Mouse (Mus musculus): ENCODE results near the gene Fignl1.
A peak's percentile ranks its signal among the peaks of the same experiment; 100 is the strongest.

The Fignl1 gene

GRCm38 (mm10) chr11:11832755-11833084 lies 24.0 kb upstream of the Fignl1 start:
- DNase-seq (ENCODE audit: low read depth) = no peak

- no peak for DNase-seq (ENCODE audit: low read depth)
Observed at GRCm38 (mm10) chr11:11831940-11832754, 23.4 kb upstream of the Fignl1 start.

- no peak for DNase-seq (ENCODE audit: low read depth)
Observed at GRCm38 (mm10) chr11:11831526-11831925, 22.8 kb upstream of the Fignl1 start.

GRCm38 (mm10) chr11:11830884-11831495 lies 22.2 kb upstream of the Fignl1 start:
- DNase-seq (ENCODE audit: low read depth) = no peak

GRCm38 (mm10) chr11:11829161-11830000 lies 20.6 kb upstream of the Fignl1 start:
- DNase-seq (ENCODE audit: low read depth) = no peak

- no peak for DNase-seq (ENCODE audit: low read depth)
Observed at GRCm38 (mm10) chr11:11828761-11829160, 20.0 kb upstream of the Fignl1 start.

- DNase-seq (ENCODE audit: low read depth) = no peak
Observed at GRCm38 (mm10) chr11:11828251-11828650, 19.5 kb upstream of the Fignl1 start.

GRCm38 (mm10) chr11:11826475-11826874 lies 17.7 kb upstream of the Fignl1 start:
- DNase-seq (ENCODE audit: low read depth) = peak; percentile 39

GRCm38 (mm10) chr11:11825670-11826069 lies 16.9 kb upstream of the Fignl1 start:
- peak; percentile 85 for DNase-seq (ENCODE audit: low read depth)

GRCm38 (mm10) chr11:11824970-11825635 lies 16.3 kb upstream of the Fignl1 start:
- DNase-seq (ENCODE audit: low read depth) = no peak

- DNase-seq (ENCODE audit: low read depth) = no peak
Observed at GRCm38 (mm10) chr11:11823980-11824911, 15.5 kb upstream of the Fignl1 start.

GRCm38 (mm10) chr11:11822181-11823095 lies 13.7 kb upstream of the Fignl1 start:
- DNase-seq (ENCODE audit: low read depth) = no peak

GRCm38 (mm10) chr11:11821387-11821975 lies 12.7 kb upstream of the Fignl1 start:
- DNase-seq (ENCODE audit: low read depth) = no peak

GRCm38 (mm10) chr11:11820737-11821136 lies 12.0 kb upstream of the Fignl1 start:
- DNase-seq (ENCODE audit: low read depth) = no peak

GRCm38 (mm10) chr11:11820251-11820650 lies 11.5 kb upstream of the Fignl1 start:
- peak; percentile 93 for DNase-seq (ENCODE audit: low read depth)

GRCm38 (mm10) chr11:11819206-11819605 lies 10.4 kb upstream of the Fignl1 start:
- no peak for DNase-seq (ENCODE audit: low read depth)

- no peak for DNase-seq (ENCODE audit: low read depth)
Observed at GRCm38 (mm10) chr11:11818797-11819196, 10.0 kb upstream of the Fignl1 start.

GRCm38 (mm10) chr11:11815737-11816136 lies 7.0 kb upstream of the Fignl1 start:
- DNase-seq (ENCODE audit: low read depth) = no peak

GRCm38 (mm10) chr11:11811906-11812480 lies 3.2 kb upstream of the Fignl1 start:
- peak; percentile 88 for DNase-seq (ENCODE audit: low read depth)

All from induced T-regulatory cell, adult 2 months (primary cell).